Mouse (Mus musculus) adrenal gland, adult 18-20 months (tissue): ENCODE results near the gene Dbnl. TPM values are rescaled to one million over a fixed set of nuclear protein-coding genes. Genes with fewer than 3 reads are reported as not detected.

Source experiments
- DNase-seq, 2 experiments: peaks; one replicate each; pipeline ENCODE4 v3.0.0; 2021 to 2022; ENCODE audit warnings: low spot score in 2 of 2
- long read RNA-seq, 2 experiments: library from polyadenylated mRNA; stranded (forward); transcript quantifications; one replicate each; pipeline ENCODE4 v2.0.0; 2021
- total RNA-seq, 2 experiments: library from RNA; stranded (reverse); gene quantifications; 1 replicate in 1 of 2; 2 replicates in 1 of 2; pipeline ENCODE4 v1.2.3; 2021

Gene Dbnl
- 10 to 100 TPM; 50.1 to 65.1 TPM for total RNA-seq
- long read RNA-seq, experiment 1, transcript Dbnl-203 (13 exons, 2,001 nt) = major isoform, 34 of 72 reads
- long read RNA-seq, experiment 1, transcript Dbnl-201 (13 exons, 1,638 nt) = minor isoform, 6 of 72 reads
- long read RNA-seq, experiment 1, transcript Dbnl-202 (13 exons, 2,295 nt) = minor isoform, 20 of 72 reads
- long read RNA-seq, experiment 1, partial matches to known transcripts = 2 of 72 reads
- long read RNA-seq, experiment 1, other reads (novel, unspliced or antisense) = 10 of 72 reads
- long read RNA-seq, experiment 2, transcript Dbnl-202 (13 exons, 2,295 nt) = minor isoform, 43 of 199 reads
- long read RNA-seq, experiment 2, transcript Dbnl-203 (13 exons, 2,001 nt) = major isoform, 115 of 199 reads
- long read RNA-seq, experiment 2, transcript Dbnl-201 (13 exons, 1,638 nt) = minor isoform, 15 of 199 reads
- long read RNA-seq, experiment 2, partial matches to known transcripts = 11 of 199 reads
- long read RNA-seq, experiment 2, other reads (novel, unspliced or antisense) = 15 of 199 reads

DNA sequence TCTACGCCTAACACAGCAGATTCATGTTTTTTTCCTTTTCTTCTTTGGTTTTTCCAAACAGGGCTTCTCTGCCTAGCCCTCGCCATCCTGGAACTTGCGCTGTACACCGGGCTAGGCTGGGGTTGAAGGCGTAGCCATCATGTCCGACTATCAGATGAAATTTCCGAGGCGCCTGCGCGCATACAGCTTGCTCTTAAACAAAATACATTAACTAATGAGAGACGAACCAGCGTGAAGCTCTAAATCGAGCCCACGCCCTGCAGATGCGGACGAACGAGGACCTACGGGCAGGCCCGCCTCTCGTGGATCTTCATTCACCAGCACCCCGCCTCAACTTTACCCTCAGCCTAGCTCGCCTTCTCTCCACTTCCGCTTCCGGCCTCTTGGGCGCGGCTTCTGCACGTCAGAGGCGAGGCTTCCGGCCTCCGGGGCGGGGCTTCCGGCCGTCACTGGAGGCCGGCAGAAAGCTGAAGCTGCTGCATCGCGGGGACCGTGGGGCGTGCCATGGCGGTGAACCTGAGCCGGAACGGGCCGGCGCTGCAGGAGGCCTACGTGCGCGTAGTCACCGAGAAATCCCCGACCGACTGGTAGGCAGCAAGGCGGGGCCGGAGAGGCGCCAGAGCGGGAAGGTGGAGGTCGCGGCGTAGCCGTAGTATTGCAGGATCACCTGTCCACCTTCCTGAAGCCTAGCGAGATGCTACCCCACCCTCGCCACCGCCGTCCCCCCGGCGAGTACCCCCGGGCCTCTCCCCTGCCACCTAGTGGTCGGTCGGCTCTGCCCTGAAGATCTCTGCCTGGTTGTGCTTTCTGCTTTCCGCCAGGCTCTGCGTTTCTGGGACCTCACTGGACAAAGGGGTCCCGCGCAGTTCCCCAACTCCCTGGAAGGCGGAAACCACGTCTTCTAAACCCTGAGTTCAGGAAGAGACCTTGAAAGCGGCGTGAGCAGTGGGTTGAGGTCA, at the start of gene Dbnl:
Gene Dbnl (plus strand): TSS at position 433 of the 959 bp plus-strand sequence.
- peak; percentile 94 to 95 for DNase-seq

DNA sequence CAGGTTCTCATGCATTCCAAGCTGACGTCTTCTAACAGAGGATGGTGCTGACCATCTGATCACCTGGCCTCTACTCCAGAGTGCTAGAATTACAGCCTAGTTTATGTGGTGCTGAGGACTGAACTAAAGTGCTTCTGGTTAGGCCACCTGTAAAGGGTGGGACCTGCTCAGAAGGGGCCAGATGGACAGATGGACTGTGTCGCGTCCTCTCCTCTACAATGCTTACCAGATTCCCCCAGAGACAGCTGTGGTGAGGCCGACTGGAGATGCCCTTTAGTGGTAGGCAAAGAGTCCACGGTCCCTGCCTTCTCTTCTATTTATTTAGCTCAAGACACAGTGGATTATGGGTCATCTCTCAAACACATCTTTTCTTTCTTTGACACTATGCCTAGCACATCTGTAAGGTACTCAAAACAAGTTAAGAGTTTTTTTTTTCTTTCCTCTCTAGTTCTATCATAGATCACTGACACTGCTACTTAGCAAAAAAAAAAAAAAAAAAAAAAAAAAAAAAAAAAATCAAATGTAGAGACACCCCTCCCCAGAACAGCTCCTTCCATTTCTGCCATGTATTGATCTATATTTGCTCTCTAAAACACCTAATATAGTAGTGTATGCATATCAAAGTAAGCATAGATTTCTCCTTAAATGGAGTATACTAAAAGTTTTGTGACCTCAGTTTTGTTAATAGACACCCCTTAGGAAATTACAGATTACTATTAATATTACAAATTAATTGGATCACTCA, 49.2 kb upstream of the Dbnl start:
- DNase-seq = no peak

DNA sequence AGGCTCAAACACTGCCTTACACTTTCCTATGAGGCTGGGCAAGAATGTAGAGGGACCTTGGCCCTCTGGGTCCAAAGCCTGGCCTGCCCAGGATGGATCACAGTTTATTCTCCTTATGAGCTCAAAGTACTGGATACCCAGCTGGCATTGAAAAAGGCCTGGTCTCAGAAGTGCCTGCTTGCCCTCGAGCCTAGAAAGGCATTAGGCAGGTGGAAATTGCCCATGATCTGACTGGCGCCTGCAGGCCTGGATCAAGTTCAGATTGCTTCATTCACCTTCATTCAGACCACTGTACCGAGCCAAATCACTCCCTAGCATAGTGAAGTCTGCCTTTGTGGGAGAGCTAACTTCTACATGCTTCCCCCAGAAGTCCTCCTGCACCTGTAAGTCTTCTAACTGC, 48.4 kb upstream of the Dbnl start:
- DNase-seq = no peak

DNA sequence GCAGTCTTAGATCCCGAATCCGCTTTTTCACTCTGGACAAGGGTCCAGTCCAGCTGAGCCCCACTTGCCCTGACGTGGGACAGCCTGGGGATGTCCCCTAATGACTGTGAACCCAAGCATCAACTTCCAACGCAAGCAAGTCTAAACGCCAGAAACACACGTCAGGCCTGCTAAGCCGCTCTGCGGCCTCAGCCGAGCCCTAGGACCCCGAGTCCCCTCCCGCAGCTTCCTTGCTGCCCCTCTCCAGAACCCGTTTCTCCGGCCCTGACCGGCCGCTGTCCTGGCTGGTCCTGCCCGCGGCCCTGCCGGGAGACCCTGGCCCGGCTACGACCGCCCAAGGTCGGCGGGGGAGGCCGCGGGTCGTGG, 47.7 kb upstream of the Dbnl start:
- DNase-seq = no peak

DNA sequence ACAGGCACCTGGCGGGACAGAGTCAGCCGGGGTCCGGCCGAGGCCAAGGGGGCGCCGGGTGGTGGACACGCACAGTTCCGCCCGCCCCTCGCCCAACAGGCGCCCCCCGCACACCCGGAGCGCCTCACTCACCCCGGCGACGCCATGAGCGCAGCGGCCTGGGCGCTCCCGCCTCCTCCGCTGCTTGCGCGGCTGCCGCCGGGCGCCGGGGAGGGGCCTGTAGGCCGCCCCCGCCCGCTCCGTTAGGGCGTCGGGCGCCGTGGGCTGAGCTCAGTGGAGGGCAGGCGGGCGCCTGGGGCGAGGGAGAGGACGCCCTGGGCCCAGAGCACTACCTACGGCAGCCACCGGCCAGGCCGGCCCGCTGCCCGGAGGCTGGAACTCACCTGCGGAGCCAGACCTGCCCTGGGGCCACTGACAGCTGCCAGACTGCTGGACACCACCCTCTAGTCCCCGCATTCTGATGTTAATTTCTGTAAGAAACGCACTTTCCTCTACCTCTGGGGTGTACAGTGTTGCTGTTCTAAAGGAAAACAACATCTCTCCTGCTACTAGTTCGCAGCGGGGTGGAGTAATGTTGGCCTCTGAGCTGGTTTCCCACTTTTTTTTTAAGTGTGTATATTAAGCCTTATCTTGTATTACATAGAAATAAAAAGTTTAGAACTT, 47.2 kb upstream of the Dbnl start:
- DNase-seq = peak; percentile 82 to 83

DNA sequence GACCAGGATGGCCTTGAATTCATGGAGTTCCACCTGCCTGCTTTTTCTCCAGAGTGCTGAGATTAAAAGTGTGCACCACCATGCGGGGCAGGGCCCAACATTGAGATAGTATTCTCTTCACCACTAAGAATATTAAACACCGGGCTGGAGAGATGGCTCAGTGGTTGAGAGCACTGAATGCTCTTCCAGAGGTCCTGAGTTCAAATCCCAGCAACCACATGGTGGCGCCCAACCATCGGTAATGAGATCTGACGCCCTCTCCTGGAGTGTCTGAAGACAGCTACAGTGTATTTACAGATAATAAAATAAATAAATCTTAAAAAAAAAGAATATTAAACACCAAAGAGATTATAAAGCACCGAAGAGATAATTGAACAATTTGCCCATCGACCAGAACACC, 46.2 kb upstream of the Dbnl start:
- DNase-seq = no peak

DNA sequence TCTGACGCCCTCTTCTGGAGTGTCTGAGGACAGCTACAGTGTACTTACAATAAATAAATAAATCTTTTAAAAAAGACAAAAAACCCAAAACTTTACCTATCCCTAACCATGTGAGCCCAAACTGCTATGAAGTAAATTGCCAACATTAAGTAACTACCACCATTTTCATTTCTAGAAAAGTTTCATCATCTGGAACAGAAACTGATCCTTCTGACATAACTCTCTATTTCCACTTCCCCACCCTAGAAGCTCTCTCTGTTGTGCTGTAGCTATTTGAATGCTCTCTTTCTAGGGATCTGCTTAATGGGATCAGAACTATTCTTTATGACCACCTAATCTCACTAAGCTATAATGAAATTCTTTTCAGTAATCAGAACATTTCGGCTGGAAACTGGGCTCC, 43.3 kb upstream of the Dbnl start:
- DNase-seq = no peak

DNA sequence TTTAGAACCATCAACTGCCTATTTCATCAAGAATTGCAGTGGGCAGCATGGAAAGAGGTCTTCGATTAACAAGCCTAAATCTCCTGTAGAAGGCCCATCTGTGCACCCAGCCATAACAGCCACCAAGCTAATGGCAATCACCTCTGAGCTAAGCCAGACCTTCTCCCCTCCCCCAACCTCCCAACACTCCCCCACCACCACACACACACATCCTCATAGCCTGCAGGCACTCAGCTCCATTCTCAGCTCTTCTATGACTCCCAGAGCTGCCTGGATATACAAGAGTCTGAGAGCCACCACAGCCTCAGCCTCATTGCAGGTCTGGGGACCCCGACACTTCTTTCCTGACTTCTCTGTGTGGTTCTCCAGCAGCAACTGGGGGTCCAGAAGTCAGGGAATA, 34.5 kb upstream of the Dbnl start:
- no peak for DNase-seq

DNA sequence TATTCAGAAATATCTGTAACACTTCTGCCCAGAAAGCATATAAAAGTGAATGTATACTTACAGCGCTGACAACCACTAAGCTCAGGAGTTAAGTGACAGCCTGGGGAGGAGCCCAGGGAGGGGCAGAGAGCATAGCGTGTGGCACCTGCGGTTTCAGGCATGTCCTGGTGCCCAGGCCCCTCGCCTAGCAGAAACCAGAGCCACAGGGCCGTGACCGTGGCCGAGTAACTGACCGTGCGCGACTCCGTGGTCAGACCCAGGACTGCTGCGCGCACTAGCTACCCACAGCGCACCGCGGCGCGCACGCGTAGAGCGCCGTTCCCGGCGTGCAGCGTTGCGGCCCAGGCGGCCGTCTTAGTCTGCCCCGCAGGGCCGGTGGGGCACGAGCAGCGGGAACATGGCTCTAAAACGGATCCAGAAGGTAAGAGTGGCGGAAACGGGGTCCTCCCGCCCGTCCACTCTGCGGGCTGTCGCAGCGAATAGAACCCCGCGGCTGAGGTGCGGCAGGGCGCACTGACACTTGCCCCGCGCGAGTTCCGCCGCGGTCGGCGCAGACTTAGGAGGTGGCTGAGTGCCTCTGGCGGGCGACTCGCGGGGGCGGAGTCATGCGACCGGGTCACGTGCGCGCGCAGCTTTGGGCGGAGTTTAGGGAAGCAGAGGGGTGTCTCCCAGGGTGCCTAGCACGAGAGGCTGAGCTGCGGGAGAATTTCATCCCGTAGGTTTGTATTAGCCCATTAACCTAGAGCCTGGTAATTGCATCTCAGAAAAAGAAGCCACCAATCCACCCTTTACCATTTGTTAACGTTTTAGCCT, 26.3 kb upstream of the Dbnl start, which contains the start of gene Urgcp:
Gene Urgcp (minus strand): TSS at position 557 of the 813 bp plus-strand sequence.
- peak; percentile 92 to 94 for DNase-seq

DNA sequence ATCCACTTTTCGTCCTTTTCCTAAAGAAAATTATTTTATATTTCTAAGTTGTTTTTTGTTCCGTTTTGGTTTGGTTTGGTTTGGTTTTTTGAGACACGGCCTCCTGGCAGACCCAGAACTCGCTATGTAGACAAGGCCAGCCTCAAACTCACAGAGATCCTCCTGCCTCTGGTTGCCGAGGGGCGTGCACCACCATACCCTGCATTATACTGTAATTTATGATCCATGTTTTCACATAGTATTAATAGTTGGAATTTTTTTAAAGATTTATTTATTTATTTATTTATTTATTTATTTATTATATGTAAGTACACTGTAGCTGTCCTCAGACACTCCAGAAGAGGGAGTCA, 25.7 kb upstream of the Dbnl start:
- DNase-seq = no peak

DNA sequence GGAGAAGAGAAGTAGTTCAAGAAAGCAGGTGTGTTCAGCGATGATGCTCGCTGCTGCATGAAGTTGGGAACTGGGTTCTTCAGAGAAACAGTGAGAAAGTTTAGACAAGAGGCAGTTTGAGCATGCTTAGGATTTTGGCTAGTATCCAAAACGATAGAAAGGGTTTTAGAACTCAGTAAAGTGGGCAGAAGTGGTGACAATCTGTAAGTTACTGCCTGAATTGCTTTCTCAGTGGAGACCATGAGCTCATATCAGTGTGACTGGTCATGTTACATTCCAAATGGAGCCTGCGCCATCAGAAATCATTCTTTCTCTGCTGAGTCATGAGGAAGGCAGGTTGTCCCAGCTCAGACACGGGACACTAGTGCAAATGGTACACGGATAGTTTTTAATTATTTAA, 22.3 kb upstream of the Dbnl start:
- no peak for DNase-seq

DNA sequence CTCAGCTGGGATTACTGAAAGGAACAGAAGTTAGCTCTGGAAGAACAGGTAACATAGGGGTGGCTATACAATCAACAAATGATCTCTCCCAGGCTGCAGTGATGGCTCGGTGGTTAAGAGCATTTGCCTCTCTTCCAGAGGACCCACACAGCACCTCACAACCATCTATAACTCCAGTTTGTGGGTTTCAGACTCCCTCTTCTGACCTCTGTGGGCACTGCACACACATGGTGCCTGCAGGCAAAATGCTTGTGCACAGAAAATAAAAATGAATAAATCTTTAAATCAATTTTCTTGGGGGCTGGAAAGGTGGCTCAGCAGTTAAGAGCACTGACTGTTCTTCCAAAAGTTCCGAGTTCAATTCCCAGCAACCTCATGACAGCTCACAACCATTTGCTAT, 9.8 kb upstream of the Dbnl start:
- no peak for DNase-seq

DNA sequence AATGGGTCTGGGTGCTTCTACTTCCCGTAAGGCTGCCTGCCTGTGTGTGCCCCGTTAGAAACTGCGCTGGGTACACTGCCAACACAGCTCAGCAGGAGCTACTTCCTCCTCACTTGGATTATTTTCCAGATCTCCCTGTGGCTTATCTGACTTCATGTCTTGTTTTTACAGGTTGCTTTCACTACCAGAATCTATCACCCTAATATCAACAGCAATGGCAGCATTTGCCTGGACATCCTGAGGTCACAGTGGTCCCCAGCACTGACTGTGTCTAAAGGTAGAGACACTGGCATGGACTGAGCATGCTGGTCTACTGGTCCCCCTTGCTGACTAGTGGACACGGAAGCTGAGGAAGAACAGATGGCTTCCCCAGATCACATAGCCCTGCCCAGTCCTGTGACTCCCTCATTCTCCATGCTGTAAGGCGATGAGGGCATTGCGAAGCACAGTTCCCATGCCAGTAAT, 8.2 kb upstream of the Dbnl start:
- no peak for DNase-seq

DNA sequence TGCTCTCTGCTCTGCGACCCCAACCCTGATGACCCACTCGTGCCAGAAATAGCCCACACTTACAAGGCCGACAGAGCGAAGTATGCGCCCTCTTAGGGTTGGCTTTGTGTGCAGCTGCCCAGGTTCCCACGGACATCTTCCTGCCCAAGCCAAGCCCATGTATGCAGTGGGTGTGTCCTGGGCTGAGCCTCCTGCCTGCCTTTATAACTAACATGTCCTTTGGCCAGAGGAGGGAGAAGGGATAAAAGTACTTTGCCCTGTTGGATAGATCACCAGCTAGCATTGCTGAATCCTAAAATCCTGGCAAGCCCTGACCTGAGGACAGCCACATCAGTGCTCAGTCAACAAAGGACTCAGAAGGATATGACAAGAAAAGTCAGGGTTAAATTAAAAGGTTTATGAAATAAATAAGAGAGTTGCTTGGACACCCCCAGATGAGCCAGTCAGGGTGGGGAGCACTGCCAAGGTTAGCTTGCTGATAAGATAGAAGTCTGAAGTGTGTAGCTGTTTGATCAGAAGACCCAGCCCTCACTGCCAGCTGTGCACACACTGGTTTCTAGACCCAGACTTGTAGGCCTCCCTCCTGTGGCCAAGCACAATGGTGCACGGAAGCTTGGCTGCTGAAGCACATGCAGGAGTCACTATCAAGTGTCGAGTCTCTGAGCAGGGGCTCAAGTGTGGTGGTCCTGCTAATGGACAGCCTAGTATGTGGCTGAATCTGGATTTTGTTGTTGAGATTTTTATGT, 5.9 kb upstream of the Dbnl start:
- no peak for DNase-seq

DNA sequence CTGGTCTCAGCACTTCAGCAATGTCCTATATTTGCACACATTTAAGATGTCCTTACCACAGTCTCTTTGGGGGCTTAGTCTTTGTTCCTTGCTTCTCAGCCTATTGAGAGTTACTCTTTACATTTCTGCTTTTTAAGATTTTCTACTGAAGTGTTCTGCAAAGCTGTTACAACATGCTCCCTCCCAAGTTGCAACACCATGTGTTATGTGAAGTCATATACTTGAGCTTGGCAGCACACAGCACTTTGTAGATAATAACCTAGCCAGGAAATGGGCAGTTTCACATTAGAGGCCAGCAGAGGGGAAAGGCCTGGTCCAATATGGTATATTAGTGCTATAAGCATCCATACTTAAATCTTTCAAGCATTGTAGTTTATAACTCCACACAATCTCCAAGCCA, 2.6 kb upstream of the Dbnl start:
- DNase-seq = no peak

DNA sequence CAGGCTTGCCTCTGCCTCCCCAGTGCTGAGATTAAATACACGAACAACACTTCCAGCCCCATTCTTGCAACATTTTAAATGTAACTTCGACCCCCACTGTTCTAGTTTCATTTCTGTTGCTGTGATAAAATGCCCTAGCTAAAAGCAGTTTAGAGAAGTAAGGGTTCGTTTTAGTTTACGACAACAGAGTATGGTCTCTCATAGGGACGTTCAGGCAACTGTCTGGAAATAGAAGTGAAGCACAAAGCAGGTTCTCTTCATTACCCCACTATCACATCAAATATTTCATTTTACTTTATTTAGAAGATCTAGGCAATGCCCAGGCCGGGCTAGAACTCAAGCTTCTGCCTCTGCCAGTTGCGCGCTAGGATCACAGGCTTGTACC, 625 bp upstream of the Dbnl start:
- no peak for DNase-seq

DNA sequence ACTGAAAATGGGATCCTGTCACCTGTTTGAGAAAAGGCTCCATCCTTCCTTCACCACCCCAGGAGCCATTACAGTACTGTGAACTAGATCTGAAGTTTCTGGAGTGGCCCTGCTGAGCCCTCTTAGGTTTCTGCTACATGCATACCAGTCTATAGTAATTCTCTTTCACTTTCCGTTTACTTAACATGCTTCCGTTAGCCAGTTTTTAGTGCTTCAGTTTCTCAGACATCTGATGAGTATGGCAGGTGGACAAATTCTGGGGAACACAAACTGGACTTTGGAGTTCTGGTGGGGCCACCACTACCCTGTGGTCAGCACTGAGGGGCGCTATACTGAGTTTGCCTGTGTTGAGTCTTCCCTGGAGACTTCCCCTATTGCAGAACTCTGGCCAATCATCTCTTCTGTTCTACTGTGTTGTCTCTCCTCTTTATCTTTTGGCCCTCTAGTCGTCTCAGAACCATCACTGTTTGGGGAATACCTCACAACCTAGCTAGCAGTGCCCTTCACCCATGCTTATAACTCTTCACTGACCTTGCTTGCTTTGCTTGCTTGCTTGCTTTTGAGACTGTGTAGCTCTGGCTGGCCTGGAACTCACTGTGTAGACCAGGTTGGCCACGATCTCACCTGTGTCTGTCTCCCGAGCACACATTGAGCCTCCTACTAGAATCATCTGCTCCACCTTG, 924 bp downstream of the Dbnl start:
- no peak for DNase-seq

DNA sequence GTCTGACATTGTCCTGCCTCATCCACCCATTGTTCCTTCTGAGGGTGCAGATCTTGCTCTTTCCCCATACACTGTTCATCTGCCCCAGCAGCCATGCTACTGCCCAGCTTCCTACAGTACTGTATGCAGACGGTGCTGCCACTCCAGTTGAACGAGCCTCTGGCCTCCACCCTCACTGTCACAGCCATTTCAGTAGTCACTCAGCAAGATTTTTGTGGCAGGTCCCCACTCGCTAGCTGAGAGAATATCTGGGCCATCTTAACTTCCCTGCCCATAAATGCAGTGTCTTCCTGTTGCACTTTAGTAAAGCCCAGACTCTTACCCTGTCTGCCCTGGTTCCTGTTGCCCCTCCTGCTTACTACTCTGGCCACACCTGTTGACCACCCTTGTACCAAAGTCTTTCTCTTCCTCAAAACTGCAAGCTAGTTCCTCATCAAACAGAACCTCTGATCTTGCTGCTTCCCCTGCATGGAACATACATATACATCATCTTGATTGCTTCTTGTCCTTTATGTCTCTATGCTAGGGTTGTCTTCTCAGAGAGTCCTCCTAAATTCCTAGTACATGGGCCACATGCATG, 1.6 kb downstream of the Dbnl start:
- DNase-seq = no peak
